Mouse (Mus musculus) liver, embryonic 14.5 days (tissue): ENCODE measurements around the gene Gtf3c5. TPM values are rescaled to one million over a fixed set of nuclear protein-coding genes. Genes with fewer than 3 reads are reported as not detected.

ENCODE experiments used
- ATAC-seq: fragments of 200-750 bp; cut with Nextera tagmentation; 2 replicates; pipeline ENCODE4 v1.8.0; 2017; ENCODE audit warnings: moderate number of reproducible peaks, mild to moderate bottlenecking, moderate library complexity; ENCODE audit not compliant: insufficient read depth
- DNase-seq, 3 experiments: peaks; one replicate each; pipeline ENCODE4 v3.0.0-alpha.2; 2012 to 2013; ENCODE audit warnings: low read depth in 3 of 3, low spot score in 3 of 3
- H3K27ac ChIP-seq: fragments of 300-500 bp; sonication (generic); 2 replicates; pipeline ENCODE4 v1.5.1; 2014; ENCODE audit warnings: moderate library complexity, mild to moderate bottlenecking, control low read depth, inconsistent platforms
- H3K27me3 ChIP-seq: fragments of 300-500 bp; sonication (generic); 2 replicates; pipeline ENCODE4 v1.6.1; 2014; ENCODE audit warnings: mild to moderate bottlenecking, low read length, moderate library complexity; ENCODE audit not compliant: control insufficient read depth, insufficient read depth
- H3K36me3 ChIP-seq: fragments of 300-500 bp; sonication (generic); replicated peaks from 2 replicates; pipeline ENCODE4 v1.6.1; 2014; ENCODE audit warnings: low read depth; ENCODE audit not compliant: control insufficient read depth, insufficient read depth
- H3K4me1 ChIP-seq, 2 experiments: fragments of 200-500 bp in 1 of 2; fragments of 300-500 bp in 1 of 2; sonication (generic) in 1 of 2; replicated peaks; 2 replicates each; pipeline ENCODE4 v1.6.1; 2012 to 2014; ENCODE audit warnings: antibody characterized with exemption in 1 of 2, inconsistent platforms in 1 of 2, low read length in 1 of 2; ENCODE audit not compliant: control insufficient read depth in 2 of 2, insufficient read depth in 2 of 2
- H3K4me2 ChIP-seq: fragments of 300-500 bp; sonication (generic); 2 replicates; pipeline ENCODE4 v1.6.1; 2014; ENCODE audit warnings: low read depth, mild to moderate bottlenecking, control low read depth, moderate library complexity
- H3K4me3 ChIP-seq, 2 experiments: fragments of 200-500 bp in 1 of 2; fragments of 300-500 bp in 1 of 2; sonication (generic) in 1 of 2; 2 replicates each; pipeline ENCODE4 v1.5.1; 2012 to 2014; ENCODE audit warnings: low read depth in 2 of 2, low read length in 2 of 2, mild to moderate bottlenecking in 2 of 2, control low read depth in 1 of 2, inconsistent platforms in 1 of 2, moderate library complexity in 1 of 2; ENCODE audit not compliant: insufficient read depth in 1 of 2
- H3K9ac ChIP-seq: fragments of 300-500 bp; sonication (generic); replicated peaks from 2 replicates; pipeline ENCODE4 v1.6.1; 2014; ENCODE audit warnings: mild to moderate bottlenecking, control low read depth, moderate library complexity
- H3K9me3 ChIP-seq: fragments of 300-500 bp; sonication (generic); 2 replicates; pipeline ENCODE4 v1.6.1; 2016; ENCODE audit warnings: low read length, mixed read lengths; ENCODE audit not compliant: control insufficient read depth
- CTCF ChIP-seq: IDR thresholded peaks from 2 replicates; pipeline ENCODE4 v1.5.1; 2016; ENCODE audit warnings: antibody characterized with exemption, low read depth, control low read depth
- EP300 ChIP-seq: IDR thresholded peaks from 2 replicates; pipeline ENCODE4 v1.6.1; 2016; ENCODE audit warnings: antibody characterized with exemption, low read depth
- WGBS: fragments of 180-500 bp; shearing (Covaris S2); extraction: QIAGEN DNeasy Blood & Tissue Kit; methylation state at CpG from one replicate; pipeline ENCODE4 v1.1.7; 2014; ENCODE audit not compliant: insufficient replicate concordance; 5-methylcytosine and 5-hydroxymethylcytosine counted together
- polyA plus RNA-seq, 2 experiments: library from polyadenylated mRNA; depleted of rRNA in 1 of 2; stranded (reverse) in 1 of 2; unstranded in 1 of 2; fragments of >200 nt; fragmentation: Nextera tagmentation in 1 of 2; extraction: Ambion mirVana in 1 of 2; gene quantifications; 2 replicates each; pipeline versions ENCODE4 v1.2.1 to v1.2.3; 2012 to 2014

Gene Gtf3c5
- polyA plus RNA-seq, 2 experiments = 7.6 to 11.6 TPM

- no peak for ATAC-seq
- WGBS = 90% methylated on average over 3 of the region's 3 CpGs
These were observed 6.7 kb downstream of the Gtf3c5 start for GRCm38 (mm10) chr2:28576815-28577214.

GRCm38 (mm10) chr2:28575341-28575740 lies 8.2 kb downstream of the Gtf3c5 start:
- Histone ChIP-seq H3K4me2 (no peak overlapping the region), H3K27me3 (no peaks in the 10 kb centered on the region), H3K9ac (no peak overlapping the region), H3K36me3 (peaks cover 45% of the 10 kb centered on the region), H3K4me3 (no peak overlapping the region), H3K4me1 (no peaks in the 10 kb centered on the region), H3K9me3 (no peaks in the 10 kb centered on the region), H3K27ac (no peak overlapping the region)
- DNase-seq (no peak), ATAC-seq (no peak)
- TF ChIP-seq CTCF (no peak), EP300 (no peak)
- WGBS = 73% methylated on average over 4 of the region's 4 CpGs

More at GRCm38 (mm10) chr2:28576815-28577214, 6.7 kb downstream of the Gtf3c5 start:
- Histone ChIP-seq H3K9me3 (no peaks in the 10 kb centered on the region), H3K4me3 (no peak overlapping the region), H3K4me2 (no peak overlapping the region), H3K4me1 (no peaks in the 10 kb centered on the region), H3K27me3 (no peaks in the 10 kb centered on the region), H3K9ac (no peak overlapping the region), H3K36me3 (peaks cover 34% of the 10 kb centered on the region), H3K27ac (no peak overlapping the region)
- DNase-seq = no peak
- TF ChIP-seq EP300 (no peak), CTCF (no peak)

- Histone ChIP-seq H3K4me2 (no peak overlapping the region), H3K4me1 (no peaks in the 10 kb centered on the region), H3K36me3 (peaks cover 45% of the 10 kb centered on the region), H3K27me3 (no peaks in the 10 kb centered on the region), H3K4me3 (no peak overlapping the region), H3K9ac (no peak overlapping the region), H3K27ac (no peak overlapping the region), H3K9me3 (no peaks in the 10 kb centered on the region)
- TF ChIP-seq CTCF (no peak), EP300 (no peak)
- no peak for DNase-seq
- 84% methylated on average over 3 of the region's 3 CpGs for WGBS
- ATAC-seq = no peak
These were observed 13.6 kb downstream of the Gtf3c5 start for GRCm38 (mm10) chr2:28569903-28570302.

- H3K9ac ChIP-seq = no peak overlapping the region
- H3K36me3 ChIP-seq = peaks cover 20% of the 10 kb centered on the region
- H3K27me3 ChIP-seq = no peaks in the 10 kb centered on the region
- ATAC-seq (no peak), DNase-seq (no peak)
- no peak overlapping the region for H3K4me3 ChIP-seq
- no peak overlapping the region for H3K27ac ChIP-seq
- no peaks in the 10 kb centered on the region for H3K4me1 ChIP-seq
- H3K4me2 ChIP-seq = no peak overlapping the region
- WGBS = 62% methylated on average over 5 of the region's 5 CpGs
- TF ChIP-seq EP300 (no peak), CTCF (no peak)
- H3K9me3 ChIP-seq = no peaks in the 10 kb centered on the region
These were observed 17.0 kb downstream of the Gtf3c5 start for GRCm38 (mm10) chr2:28566545-28566944.

- WGBS = 76% methylated on average over 4 of the region's 4 CpGs
- TF ChIP-seq CTCF (no peak), EP300 (no peak)
- Histone ChIP-seq H3K9ac (no peak overlapping the region), H3K36me3 (peaks cover 12% of the 10 kb centered on the region), H3K9me3 (no peaks in the 10 kb centered on the region), H3K27ac (no peak overlapping the region), H3K4me1 (no peaks in the 10 kb centered on the region), H3K4me3 (no peak overlapping the region), H3K4me2 (no peak overlapping the region), H3K27me3 (no peaks in the 10 kb centered on the region)
- ATAC-seq (no peak), DNase-seq (no peak)
These were observed 19.2 kb downstream of the Gtf3c5 start for GRCm38 (mm10) chr2:28564380-28564779.

- H3K4me3 ChIP-seq = no peak overlapping the region
- TF ChIP-seq EP300 = no peak
- TF ChIP-seq CTCF = no peak
- no peak overlapping the region for H3K9ac ChIP-seq
- H3K27me3 ChIP-seq = no peaks in the 10 kb centered on the region
- ATAC-seq (no peak), DNase-seq (no peak)
- H3K4me2 ChIP-seq = no peak overlapping the region
- H3K36me3 ChIP-seq = peaks cover 12% of the 10 kb centered on the region
- no peaks in the 10 kb centered on the region for H3K9me3 ChIP-seq
- no peak overlapping the region for H3K27ac ChIP-seq
- no peaks in the 10 kb centered on the region for H3K4me1 ChIP-seq
These were observed 19.7 kb downstream of the Gtf3c5 start for GRCm38 (mm10) chr2:28563830-28564229.
